In the genomic region with DNA sequence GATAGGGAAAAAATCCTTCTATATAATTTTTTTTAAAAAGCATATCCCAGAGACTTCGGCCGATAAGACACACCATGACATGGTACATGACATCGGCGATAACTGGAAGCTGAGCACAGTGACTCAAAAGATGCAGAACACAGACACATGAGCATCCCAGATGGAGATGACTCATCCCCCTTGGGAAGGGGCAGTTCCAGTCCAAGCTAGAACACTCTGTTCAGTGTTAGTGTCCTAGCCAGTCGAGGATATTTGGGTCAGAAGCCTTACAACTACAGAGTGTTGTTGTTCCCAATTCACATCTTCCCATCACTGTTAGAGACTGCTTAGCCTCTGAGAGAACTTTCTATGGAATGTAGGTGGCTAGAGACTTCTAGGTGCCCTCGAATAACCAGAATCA, we compare ENCODE assay signal across 10 mouse cellular contexts. TPM values are rescaled to one million over a fixed set of nuclear protein-coding genes. Genes with fewer than 3 reads are reported as not detected.
DNase-seq lines count a peak whose midpoint lies in the region; TF ChIP-seq lines count a peak whose summit lies in the region.
"Had no signal": no experiment of that assay in that cellular context is flagged by ENCODE, and none has a peak within 500 bp of the region (broad histone marks: within the 10 kb centered on the region; RNA-seq: fewer than 3 reads in every experiment).

No protein-coding gene starts in this region.

- TF ChIP-seq CTCF in C2C12 (IDR thresholded peaks at IDR 0.05; ENCODE audit: control insufficient read depth, insufficient read depth, insufficient read length), result no peak

- H3ac ChIP-seq in C2C12 (ENCODE audit: control insufficient read depth, insufficient read length, low read depth), result no peak overlapping the region

- no peaks in the 10 kb centered on the region for H3K79me3 ChIP-seq in C2C12 (ENCODE audit: low read depth)

- H3K27me3 ChIP-seq in C2C12 (ENCODE audit: control insufficient read depth, insufficient read depth, insufficient read length), result no peaks in the 10 kb centered on the region
- H3K27me3 ChIP-seq: limb, embryonic 13.5 days had no signal

- H3K4me3 ChIP-seq in C2C12 (ENCODE audit: insufficient read depth, poor library complexity, severe bottlenecking), result no peak overlapping the region
- H3K4me3 ChIP-seq: erythroblast, embryonic 14.5 days; limb, embryonic 13.5 days had no signal

- no peaks in the 10 kb centered on the region for H3K79me2 ChIP-seq in C2C12 (ENCODE audit: control insufficient read depth, insufficient read depth)

- no peaks in the 10 kb centered on the region for H3K36me3 ChIP-seq in C2C12 (ENCODE audit: control insufficient read depth, insufficient read depth)
- H3K36me3 ChIP-seq: limb, embryonic 13.5 days had no signal

- DNase-seq in layer of hippocampus, adult 9-10 months (ENCODE audit: low spot score), result peak; percentile 4
- DNase-seq in layer of hippocampus, postnatal 14 days (ENCODE audit: low spot score in 2 of 2), result no peak
- DNase-seq in Muller cell, postnatal 12 days (ENCODE audit: inconsistent ontology term), result peak; percentile 61
- peak; percentile 92 for DNase-seq in heart, adult 8-10 months (ENCODE audit: low spot score)
- DNase-seq in retina, embryonic 14.5 days (ENCODE audit: low spot score), result no peak
- DNase-seq in spleen, postnatal 10 days (ENCODE audit: low spot score in 2 of 2), result no peak

TF ChIP-seq in C2C12, 6 proteins besides CTCF, POLR2A, EP300 and RAD21:
- TF ChIP-seq MAX (IDR thresholded peaks at IDR 0.05), result peak; percentile 28
- TF ChIP-seq MYOD1 (IDR thresholded peaks at IDR 0.05; ENCODE audit: control insufficient read depth, insufficient read length, low read depth), result no peak

RNA-seq across cellular contexts. Expression of a gene that starts 4.0 kb away (rescaled TPM):
- 1 to 10 TPM; 6.1 to 6.4 TPM for total RNA-seq in layer of hippocampus, postnatal 14 days (2021)
- polyA plus RNA-seq in C2C12 (2012; fragmentation: generic; extraction: Trizol), result 11.8 TPM
- total RNA-seq in heart, adult 8-10 months (2022), result 10 to 100 TPM; 21.1 to 29.9 (median 25.7) TPM
- total RNA-seq: MEL had no signal

Comparison
In these comparisons a context has a peak if more than half of its experiments do, and no peak if none do; other contexts are left out.
1. DNase-seq: peak in layer of hippocampus, adult 9-10 months (single experiment), Muller cell, postnatal 12 days (single experiment) and heart, adult 8-10 months (single experiment); none in layer of hippocampus, postnatal 14 days (0 of 2), retina, embryonic 14.5 days (single experiment) and spleen, postnatal 10 days (0 of 2).